1 mouse cellular context compared by ENCODE assay signal in the genomic region with DNA sequence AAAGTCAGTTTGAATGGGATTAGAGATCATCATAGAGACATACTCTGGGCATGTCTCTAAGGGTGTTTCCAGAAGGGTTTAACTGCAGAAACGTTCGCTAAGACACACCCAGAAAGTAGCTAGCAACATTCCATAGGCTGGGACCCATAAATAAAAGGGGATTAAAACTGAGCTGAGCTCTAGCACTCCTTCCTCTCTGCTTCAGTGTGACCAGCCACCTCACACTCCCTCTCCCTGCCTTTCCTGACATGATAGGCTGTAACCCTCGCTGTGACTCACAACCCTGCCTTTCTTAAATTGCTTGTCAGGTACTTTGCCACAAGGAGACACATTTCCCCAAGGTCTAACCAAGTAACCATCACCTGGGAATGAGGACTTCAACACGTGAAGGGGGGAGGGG.
TF ChIP-seq lines count a peak whose summit lies in the region.

No protein-coding gene starts in this region.

TF ChIP-seq in myocyte, 11 proteins besides CTCF, POLR2A, EP300 and RAD21:
- TF ChIP-seq SRF (IDR thresholded peaks at IDR 0.05; ENCODE audit: control insufficient read depth, insufficient read length, low read depth) = no peak
- no peak for TF ChIP-seq TCF3 (IDR thresholded peaks at IDR 0.05; ENCODE audit: insufficient read length, low read depth)
- no peak for TF ChIP-seq CEBPB (IDR thresholded peaks at IDR 0.05; ENCODE audit: insufficient read depth, poor library complexity, severe bottlenecking)
- no peak for TF ChIP-seq TCF12 (IDR thresholded peaks at IDR 0.05; ENCODE audit: insufficient read depth, poor library complexity, severe bottlenecking)
- no peak for TF ChIP-seq USF1 (IDR thresholded peaks at IDR 0.05; ENCODE audit: low read depth)
- no peak for TF ChIP-seq MYOG (IDR thresholded peaks at IDR 0.05; ENCODE audit: control insufficient read depth in 1 of 3, insufficient read depth in 1 of 3, insufficient read length in 2 of 3, low read depth in 2 of 3)
- TF ChIP-seq POLR2AphosphoS2 (IDR thresholded peaks at IDR 0.05; ENCODE audit: insufficient read length, low read depth) = no peak
- TF ChIP-seq E2F4 (IDR thresholded peaks at IDR 0.05; ENCODE audit: insufficient read depth) = no peak
